Mouse (Mus musculus) bone marrow, adult 2 months (tissue): ENCODE measurements around the gene Hoxa7.

ENCODE experiments used
- CTCF ChIP-seq: fragments of 200-500 bp; IDR thresholded peaks from 2 replicates; pipeline ENCODE4 v1.5.1; 2011; ENCODE audit warnings: low read length, control low read depth; ENCODE audit not compliant: control insufficient read depth, insufficient read depth
- POLR2A ChIP-seq: fragments of 200-500 bp; IDR thresholded peaks from 2 replicates; pipeline ENCODE4 v1.6.1; 2011; ENCODE audit warnings: low read depth, mild to moderate bottlenecking, control low read depth, low read length, borderline replicate concordance; ENCODE audit not compliant: control insufficient read depth

DNA sequence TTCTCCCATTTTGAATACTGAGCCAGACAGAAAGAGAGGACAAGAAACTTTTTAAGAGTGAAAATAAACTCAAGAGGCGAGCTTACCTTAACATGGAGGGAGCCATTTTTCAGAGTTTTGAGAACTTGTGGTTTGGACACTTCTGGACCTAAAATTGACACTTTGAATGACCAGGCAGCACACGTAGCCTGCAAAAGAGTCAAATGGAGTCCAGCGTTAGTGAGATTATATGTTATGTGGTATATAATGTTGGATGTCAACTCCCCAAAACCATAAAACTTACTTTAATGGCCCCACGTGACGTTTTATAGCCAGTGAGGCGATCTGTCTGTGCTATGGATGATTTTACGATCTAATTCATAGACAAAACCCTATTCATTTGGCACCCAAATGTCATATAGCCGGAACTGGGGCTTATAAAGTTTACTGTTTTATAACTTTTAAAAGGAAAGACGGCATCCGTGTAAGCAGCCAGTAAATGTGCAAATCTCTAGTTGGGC lies 20.9 kb downstream of the Hoxa7 start:
- TF ChIP-seq CTCF: no peak
- no peak for TF ChIP-seq POLR2A
